Mouse (Mus musculus): ENCODE data around the gene Cenps. TPM values are rescaled to one million over a fixed set of nuclear protein-coding genes. Genes with fewer than 3 reads are reported as not detected.

Cenps gene
- total and polyA plus RNA-seq, 3 experiments = 19.5 to 74.6 (median 43.7) TPM

DNA sequence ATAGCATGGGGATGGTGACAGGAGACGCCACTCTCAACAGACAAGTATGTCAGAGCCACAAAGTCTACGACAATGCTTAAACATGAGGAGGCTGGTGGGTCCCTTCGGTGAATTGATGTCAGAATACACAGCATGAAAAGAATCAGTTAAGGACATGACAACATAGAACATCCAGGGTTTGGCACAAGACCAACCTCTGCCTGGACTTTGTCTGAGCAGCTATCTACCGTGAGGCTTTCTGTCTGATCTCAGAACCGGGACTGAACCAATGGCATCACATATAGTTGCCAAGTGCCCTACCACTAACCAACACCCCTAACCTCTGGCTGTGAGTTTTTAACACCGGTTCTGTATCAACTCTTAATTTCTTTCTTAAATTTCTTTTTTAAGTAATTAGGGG is 39.2 kb upstream of the Cenps start:
- Histone ChIP-seq H3K36me3 (replicated peaks in 1 of 2; ENCODE audit: control insufficient read depth in 1 of 2, insufficient read depth in 1 of 2, low read length in 1 of 2) (peaks cover 30 to 32% of the 10 kb centered on the region in 2 experiments), H3K4me2 (ENCODE audit: insufficient read depth, low read depth, poor library complexity, severe bottlenecking) (no peak overlapping the region), H3K4me1 (ENCODE audit: control insufficient read depth in 1 of 2, insufficient read depth in 2 of 2) (peaks cover 0 to 5% of the 10 kb centered on the region in 2 experiments; a peak in 2 of 4 replicates), H3K79me2 (replicated peaks; ENCODE audit: control insufficient read depth, extremely low read depth, insufficient read depth, poor library complexity, severe bottlenecking) (no peaks in the 10 kb centered on the region), H3K27me3 (replicated peaks) (no peaks in the 10 kb centered on the region), H3K9me3 (replicated peaks; ENCODE audit: low read length) (no peaks in the 10 kb centered on the region), H3K4me3 (replicated peaks in 1 of 3; ENCODE audit: low read depth in 2 of 3, low read length in 2 of 3, poor library complexity in 1 of 3) (no peak overlapping the region), H3K9ac (ENCODE audit: insufficient read depth, low read depth) (no peak overlapping the region), H3K27ac (ENCODE audit: insufficient read depth, low read depth) (no peak overlapping the region)
- TF ChIP-seq BHLHE40 (IDR thresholded peaks at IDR 0.05; ENCODE audit: low read depth, low read length) = no peak
- no peak for TF ChIP-seq MAZ (IDR thresholded peaks at IDR 0.05; ENCODE audit: low read depth, low read length)
- no peak for TF ChIP-seq ZMIZ1 (IDR thresholded peaks at IDR 0.05; ENCODE audit: low read depth, low read length)
- no peak for TF ChIP-seq RCOR1 (conservative IDR thresholded peaks at IDR 0.05; ENCODE audit: low read depth, low read length)
- TF ChIP-seq IRF4 (IDR thresholded peaks at IDR 0.05; ENCODE audit: low read depth, low read length) = no peak
- no peak for TF ChIP-seq MEF2A (IDR thresholded peaks at IDR 0.05; ENCODE audit: borderline replicate concordance, low read depth, low read length)
- no peak for TF ChIP-seq MYC (IDR thresholded peaks at IDR 0.05; ENCODE audit: low read depth, low read length)
- TF ChIP-seq JUND (conservative IDR thresholded peaks at IDR 0.05; ENCODE audit: low read depth, low read length) = no peak
- no peak for TF ChIP-seq RAD21 (IDR thresholded peaks at IDR 0.05; ENCODE audit: low read depth, low read length)
- TF ChIP-seq ELF1 (IDR thresholded peaks at IDR 0.05; ENCODE audit: low read depth, low read length) = no peak
- TF ChIP-seq TBP (conservative IDR thresholded peaks at IDR 0.05; ENCODE audit: low read depth, low read length) = no peak
- no peak for TF ChIP-seq ZKSCAN1 (IDR thresholded peaks at IDR 0.05; ENCODE audit: borderline replicate concordance, low read depth, low read length)
- no peak for TF ChIP-seq CTCF (conservative IDR thresholded peaks at IDR 0.05 in 1 of 2, IDR thresholded peaks at IDR 0.05 in 1 of 2; ENCODE audit: low read depth in 2 of 2, low read length in 2 of 2)
- TF ChIP-seq SIN3A (IDR thresholded peaks at IDR 0.05; ENCODE audit: low read length) = no peak
- TF ChIP-seq CHD1 (IDR thresholded peaks at IDR 0.05; ENCODE audit: low read depth, low read length) = no peak
- TF ChIP-seq POLR2AphosphoS2 (IDR thresholded peaks at IDR 0.05; ENCODE audit: low read depth, low read length) = no peak
- no peak for TF ChIP-seq E2F4 (IDR thresholded peaks at IDR 0.05; ENCODE audit: insufficient replicate concordance, low read depth, low read length)
- no peak for TF ChIP-seq JUN (IDR thresholded peaks at IDR 0.05; ENCODE audit: insufficient read depth, low read depth, low read length)
- TF ChIP-seq TCF12 (IDR thresholded peaks at IDR 0.05; ENCODE audit: low read depth, low read length) = no peak
- dilution Hi-C loops (cut with MboI; ENCODE audit: extremely low pct_ligation_motif_present, extremely low pct_unique_long_range_greater_than_20kb, low sequenced_read_pairs) (no loop called here), in situ Hi-C loops (cut with MboI; ENCODE audit: low pct_ligation_motif_present, low pct_unique_long_range_greater_than_20kb, low sequenced_read_pairs) (no loop called here)
- DNase-seq (ENCODE audit: extremely low read depth) = no peak

DNA sequence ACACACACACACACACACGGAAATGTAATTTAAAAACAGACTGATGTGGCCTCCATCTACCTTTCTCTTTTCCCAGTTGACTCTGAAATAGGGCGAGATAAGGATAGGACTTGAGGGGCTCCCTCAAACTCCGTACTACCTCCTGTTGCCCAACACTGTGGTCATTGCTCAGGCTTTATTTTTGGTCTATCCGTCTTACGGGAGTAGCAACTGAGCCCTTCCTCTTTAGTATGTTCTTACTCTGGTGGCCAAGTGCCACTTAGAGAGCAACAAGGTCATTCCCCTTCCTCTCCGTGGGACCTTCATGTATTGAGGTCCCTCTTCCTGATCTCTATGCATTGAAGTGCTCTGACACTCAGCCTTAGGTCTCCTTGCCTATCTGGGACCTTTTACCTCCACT is 36.2 kb upstream of the Cenps start:
- TF ChIP-seq CHD1 (IDR thresholded peaks at IDR 0.05; ENCODE audit: low read depth, low read length) = no peak
- TF ChIP-seq JUN (IDR thresholded peaks at IDR 0.05; ENCODE audit: insufficient read depth, low read depth, low read length) = no peak
- no peak for TF ChIP-seq USF2 (conservative IDR thresholded peaks at IDR 0.05; ENCODE audit: low read depth, low read length)
- no peak for TF ChIP-seq SIN3A (IDR thresholded peaks at IDR 0.05; ENCODE audit: low read length)
- no peak for TF ChIP-seq JUND (conservative IDR thresholded peaks at IDR 0.05; ENCODE audit: low read depth, low read length)
- TF ChIP-seq CHD2 (IDR thresholded peaks at IDR 0.05; ENCODE audit: low read length) = no peak
- Histone ChIP-seq H3K4me1 (ENCODE audit: control insufficient read depth in 1 of 2, insufficient read depth in 2 of 2) (peaks cover 0 to 24% of the 10 kb centered on the region in 2 experiments; a peak in 2 of 4 replicates), H3K36me3 (replicated peaks in 1 of 2; ENCODE audit: control insufficient read depth in 1 of 2, insufficient read depth in 1 of 2, low read length in 1 of 2) (peaks cover 7 to 9% of the 10 kb centered on the region in 2 experiments), H3K79me2 (replicated peaks; ENCODE audit: control insufficient read depth, extremely low read depth, insufficient read depth, poor library complexity, severe bottlenecking) (no peaks in the 10 kb centered on the region), H3K27me3 (replicated peaks) (no peaks in the 10 kb centered on the region), H3K4me3 (replicated peaks in 1 of 3; ENCODE audit: low read depth in 2 of 3, low read length in 2 of 3, poor library complexity in 1 of 3) (no peak overlapping the region), H3K27ac (ENCODE audit: insufficient read depth, low read depth) (no peak overlapping the region), H3K4me2 (ENCODE audit: insufficient read depth, low read depth, poor library complexity, severe bottlenecking) (no peak overlapping the region), H3K9ac (ENCODE audit: insufficient read depth, low read depth) (no peak overlapping the region), H3K9me3 (replicated peaks; ENCODE audit: low read length) (no peaks in the 10 kb centered on the region)
- no peak for DNase-seq (ENCODE audit: extremely low read depth)
- dilution Hi-C loops (cut with MboI; ENCODE audit: extremely low pct_ligation_motif_present, extremely low pct_unique_long_range_greater_than_20kb, low sequenced_read_pairs) = no loop called here
- in situ Hi-C loops (cut with MboI; ENCODE audit: low pct_ligation_motif_present, low pct_unique_long_range_greater_than_20kb, low sequenced_read_pairs) = loop anchor here (25.0 kb wide), 1 partner anchor 539 kb away; the partner anchor contains the start of gene Pik3cd

Data from CH12.LX (cell line).